Mouse (Mus musculus) heart, adult 11 months (tissue): Measurements from ENCODE around the gene Gm49368.

ENCODE experiments used
- DNase-seq: peaks from one replicate; pipeline ENCODE4 v3.0.0; 2022

The Gm49368 gene

DNA sequence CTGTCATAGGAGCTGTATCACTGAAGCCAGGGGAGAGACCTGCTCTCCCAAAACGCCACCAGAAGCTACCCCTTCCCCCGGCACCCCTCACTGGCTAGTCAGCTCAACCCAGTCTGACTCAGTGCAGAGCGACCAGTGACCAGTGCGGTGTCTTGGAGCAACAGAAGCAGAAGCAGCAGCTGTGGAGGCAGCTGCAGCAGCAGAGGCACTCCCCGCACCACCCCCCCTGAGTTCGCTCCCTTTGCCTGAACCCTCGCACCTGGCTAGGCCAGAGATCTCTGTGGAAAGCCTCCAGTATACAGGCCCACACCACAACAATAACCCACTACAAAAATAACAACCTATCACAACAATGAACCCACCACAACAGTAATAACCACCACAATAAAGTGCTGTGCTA, 3.9 kb upstream of the Gm49368 start:
- peak; percentile 96 for DNase-seq

DNA sequence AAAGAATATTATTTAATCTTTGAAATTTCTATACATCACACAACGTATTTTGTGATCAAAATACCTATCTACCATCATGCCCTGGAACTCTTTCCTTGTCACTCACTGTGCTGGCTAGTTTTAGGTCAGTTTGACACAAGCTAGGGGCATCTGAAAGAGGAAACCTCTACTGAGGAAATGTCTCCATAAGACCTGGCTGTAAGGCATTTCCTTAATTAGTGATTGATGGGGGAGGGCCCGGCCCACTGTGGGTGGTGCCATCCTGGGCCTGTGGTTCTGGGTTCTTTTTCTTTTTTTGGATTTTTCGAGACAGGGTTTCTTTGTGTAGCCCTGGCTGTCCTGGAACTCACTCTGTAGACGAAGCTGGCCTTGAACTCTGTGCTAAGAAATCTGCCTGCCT, 3.4 kb upstream of the Gm49368 start:
- peak; percentile 80 for DNase-seq

DNA sequence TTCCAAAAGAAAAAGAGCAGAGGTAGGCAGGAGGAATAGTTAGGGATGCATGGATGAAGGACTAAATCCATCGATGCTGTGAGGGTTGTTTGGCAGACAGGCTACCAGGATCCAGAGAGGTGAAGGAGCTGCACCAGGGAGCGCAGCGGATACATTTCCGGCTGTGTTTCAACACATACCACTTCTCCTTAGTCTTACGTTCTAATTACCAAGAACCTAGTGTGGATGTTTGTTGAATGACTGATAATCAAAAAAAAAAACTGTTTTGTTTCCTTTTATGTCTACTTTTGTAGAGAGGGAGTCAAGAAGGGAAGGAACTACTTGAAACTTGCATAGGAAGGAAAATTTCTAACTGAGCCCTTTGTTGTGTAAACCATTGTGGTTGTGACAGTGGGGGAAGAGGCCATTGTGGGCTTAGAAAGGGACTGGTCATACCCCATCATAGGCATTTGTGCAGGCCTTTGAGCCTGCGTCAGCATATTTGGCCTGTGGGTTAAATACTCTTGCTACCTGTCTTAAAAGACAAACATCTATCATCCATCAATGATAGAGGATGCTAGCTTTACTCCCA, 813 bp downstream of the Gm49368 start:
- peak; percentile 58 for DNase-seq

DNA sequence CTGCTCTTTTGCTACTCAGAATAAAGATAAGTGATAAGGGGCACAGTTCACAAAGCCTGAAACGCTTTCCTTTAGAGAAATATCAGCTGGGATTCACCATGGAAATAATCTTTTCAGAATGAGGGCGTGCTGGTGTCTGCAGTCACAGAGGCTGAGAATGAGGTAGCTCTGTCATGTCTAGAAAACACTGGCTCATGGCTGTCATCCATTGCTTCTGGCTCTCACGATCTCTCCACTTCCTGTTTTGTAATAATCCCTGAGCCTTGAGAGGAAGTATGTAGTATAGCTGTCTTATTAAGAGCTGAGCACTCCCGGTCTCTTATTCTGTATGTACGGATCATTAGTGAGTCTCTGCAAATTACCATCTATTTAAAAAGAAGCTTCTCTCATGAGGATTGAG, 3.1 kb downstream of the Gm49368 start:
- DNase-seq: peak; percentile 89

DNA sequence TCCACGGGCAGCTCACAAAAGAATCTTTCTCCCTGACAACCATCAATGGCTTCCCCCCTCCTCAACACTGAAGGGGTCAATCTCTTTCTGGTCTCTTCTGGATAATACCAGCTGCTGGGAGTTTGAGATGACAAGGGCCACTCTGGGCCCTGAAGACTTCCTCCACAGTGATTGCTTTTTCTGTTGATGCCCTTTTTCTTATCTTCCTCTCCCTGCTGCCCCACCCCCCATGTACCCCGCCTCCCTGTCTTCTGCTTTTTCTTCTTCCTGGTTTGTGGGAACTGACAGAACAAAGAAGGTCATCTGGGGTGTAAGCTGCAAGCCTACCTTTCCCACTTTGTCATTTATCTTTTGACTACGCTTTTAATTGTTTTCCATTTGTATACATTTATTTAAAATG, 5.4 kb downstream of the Gm49368 start:
- DNase-seq: peak; percentile 92

DNA sequence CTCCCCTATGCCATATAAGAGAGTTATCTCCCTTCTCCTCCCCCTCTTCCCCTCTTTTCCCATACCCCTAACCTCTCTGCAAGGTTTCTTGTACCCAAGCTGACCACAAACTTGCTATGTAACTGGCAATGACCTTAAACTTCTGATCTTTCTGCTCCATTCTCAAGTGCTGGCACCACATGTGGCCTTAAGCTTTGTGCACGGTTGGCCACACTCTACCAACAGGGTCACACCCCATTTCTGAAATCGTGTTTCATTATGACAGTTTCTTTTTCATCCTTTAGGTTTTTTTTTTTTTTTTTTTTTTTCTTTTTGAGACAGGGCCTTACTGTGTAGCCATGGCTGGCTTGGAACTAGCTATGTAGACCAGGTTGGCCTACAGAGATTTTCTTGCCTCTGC, 7.4 kb downstream of the Gm49368 start:
- DNase-seq: no peak

DNA sequence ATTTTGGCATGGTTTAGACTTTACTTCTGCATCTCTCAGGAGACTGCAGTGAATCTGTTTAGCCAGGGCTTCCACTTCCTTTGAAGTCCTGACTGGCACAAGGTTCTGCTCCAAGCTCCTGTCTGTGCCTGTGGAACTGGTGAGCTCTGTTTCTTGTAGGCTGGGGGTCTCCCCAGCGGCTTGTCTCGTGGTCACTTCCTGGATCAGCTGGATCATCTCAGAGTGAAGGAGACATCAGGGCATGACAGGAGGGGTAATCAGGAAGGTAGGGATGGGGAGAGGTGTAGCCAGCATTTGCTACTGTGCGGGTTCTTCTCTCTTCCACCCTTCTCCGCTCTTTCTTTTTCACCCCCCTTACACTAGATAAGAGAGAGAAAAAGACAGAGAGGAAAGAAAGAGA, 9.3 kb downstream of the Gm49368 start:
- DNase-seq: peak; percentile 74

DNA sequence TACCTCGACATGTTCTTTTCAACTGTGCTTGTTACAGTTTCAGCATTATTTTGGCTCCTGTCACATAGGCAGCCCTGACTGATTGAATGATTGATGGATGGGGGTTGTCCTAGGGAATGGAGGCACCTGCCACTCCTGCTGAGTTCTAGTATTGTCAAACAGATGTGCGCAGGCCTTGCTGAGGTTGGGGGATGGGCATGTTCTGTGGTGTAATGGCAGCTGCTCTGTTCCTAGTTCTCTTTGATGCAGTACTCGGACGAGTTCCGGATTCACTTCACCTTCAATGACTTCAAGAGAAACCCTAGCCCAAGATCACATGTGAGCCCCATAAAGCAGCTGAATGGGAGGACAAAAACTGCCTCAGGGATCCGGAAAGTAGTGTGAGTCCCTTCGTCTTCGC, 17.5 kb downstream of the Gm49368 start:
- peak; percentile 49 for DNase-seq

DNA sequence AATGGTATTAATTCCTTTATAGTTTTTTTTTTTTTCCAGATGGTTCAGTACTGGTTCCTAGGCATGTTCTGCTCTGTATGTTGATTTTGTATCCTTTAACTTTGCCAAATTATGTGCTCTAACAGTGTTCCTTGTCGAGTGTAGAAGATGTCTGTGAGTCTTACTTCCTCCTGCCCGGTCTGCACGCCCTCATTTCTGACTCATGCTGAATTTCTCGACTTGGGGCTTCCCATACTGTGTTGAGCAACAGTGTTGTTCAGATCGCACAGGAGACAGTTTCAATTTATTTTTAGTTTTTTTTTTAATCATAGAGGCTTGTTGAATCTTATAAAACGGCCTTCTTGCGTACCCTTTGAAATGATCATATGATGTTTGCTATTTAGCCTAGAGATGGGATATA, 26.7 kb downstream of the Gm49368 start:
- peak; percentile 76 for DNase-seq

DNA sequence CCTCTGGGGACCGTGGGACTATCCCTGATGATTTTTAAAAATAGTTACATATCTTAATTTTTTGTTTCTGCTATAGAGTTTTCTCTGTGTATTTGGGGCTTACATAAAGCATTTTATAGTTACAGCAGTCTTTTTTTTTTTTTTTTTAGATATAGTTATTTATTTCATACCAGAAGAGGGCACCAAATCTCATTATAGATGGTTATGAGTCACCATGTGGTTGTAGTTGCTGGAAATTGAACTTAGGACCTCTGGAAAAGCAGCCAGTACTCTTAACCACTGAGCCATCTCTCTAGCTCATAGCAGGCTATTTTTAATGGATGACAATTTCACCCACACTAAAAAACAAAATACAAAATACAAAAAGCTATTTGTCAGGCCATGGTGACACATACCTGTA, 35.7 kb downstream of the Gm49368 start:
- no peak for DNase-seq

DNA sequence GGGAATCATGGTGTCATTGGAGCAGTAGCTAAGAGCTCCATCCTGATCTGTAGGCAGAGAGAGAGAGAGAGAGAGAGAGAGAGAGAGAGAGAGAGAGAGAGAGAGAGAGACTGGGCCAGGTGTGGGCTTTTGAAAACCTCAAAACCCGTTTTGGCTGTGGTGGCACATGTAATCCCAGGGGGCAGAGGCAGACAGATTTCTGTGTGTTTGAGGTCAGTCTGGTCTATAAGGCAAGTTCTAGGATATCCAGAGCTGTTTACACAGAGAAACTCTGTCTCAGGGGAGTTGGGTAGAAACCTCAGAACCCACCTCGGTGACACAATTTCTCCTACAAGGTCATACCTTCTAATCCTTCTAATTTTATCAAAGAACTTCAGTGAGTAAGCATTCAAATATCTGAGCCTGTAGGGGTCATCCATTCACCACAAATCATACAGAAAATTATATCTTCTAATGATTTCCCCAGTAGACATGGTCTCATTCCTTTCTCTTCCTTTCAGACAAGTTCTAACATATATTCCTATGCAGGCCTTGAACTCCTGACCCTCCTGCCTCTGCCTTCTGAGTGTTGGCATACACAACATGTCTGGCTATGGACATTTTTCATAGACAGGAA, 38.4 kb downstream of the Gm49368 start:
- DNase-seq: peak; percentile 23

DNA sequence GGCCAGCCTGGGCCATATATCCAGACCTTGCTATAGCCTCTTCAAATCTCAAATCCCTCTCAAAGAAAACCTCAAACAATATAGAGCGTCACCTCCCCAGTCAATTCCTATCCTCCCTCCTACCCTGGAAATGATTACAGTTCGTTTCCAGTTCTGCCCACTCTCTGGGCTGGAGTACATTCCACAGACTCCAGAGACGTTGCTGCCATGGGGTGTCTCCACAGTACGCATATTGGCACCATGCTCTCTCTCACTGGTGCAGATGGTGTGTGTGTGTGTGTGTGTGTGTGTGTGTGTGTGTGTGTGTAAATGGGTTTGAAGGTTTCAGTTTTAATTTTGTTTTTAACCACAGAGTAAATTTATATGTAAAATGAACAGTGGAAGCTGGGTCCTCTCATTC, 42.8 kb downstream of the Gm49368 start:
- peak; percentile 54 for DNase-seq

DNA sequence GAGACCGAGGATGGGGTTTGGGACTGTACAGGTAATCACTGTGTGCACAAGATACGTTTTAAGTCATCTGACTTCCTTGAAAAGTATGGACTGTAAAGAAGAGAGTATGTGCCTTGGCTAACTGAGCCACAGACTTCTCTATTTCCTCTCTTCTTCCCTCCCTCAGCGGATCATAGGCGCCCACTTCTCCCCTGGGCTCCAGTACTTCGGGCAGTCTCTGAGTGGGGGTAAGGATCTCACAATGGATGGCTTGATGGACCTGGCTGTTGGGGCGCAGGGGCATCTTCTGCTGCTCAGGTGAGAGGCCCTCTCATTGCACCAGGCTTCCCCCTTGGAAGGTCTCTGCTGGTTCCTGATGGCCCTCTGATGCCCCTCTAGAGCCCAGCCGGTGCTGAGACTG, 45.0 kb downstream of the Gm49368 start:
- DNase-seq: peak; percentile 63

DNA sequence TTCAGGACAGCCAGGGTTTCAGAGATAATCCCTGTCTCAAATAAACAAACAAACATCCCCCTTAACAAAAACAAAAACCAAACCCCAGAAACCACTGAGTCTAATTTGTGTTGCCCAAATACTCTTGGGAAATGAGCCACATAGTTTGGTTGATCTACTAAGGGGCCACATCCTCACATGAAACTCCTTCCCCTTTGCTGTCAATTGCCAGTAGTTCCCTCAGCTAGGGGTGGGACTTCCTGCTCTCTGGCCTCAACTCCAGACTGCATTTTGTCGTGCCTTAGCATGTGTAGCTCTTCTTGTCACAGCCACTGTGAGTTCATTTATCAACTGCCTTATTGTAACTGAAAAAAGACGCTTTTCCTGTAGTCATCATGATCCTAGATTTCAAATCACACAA, 47.8 kb downstream of the Gm49368 start:
- peak; percentile 54 for DNase-seq

DNA sequence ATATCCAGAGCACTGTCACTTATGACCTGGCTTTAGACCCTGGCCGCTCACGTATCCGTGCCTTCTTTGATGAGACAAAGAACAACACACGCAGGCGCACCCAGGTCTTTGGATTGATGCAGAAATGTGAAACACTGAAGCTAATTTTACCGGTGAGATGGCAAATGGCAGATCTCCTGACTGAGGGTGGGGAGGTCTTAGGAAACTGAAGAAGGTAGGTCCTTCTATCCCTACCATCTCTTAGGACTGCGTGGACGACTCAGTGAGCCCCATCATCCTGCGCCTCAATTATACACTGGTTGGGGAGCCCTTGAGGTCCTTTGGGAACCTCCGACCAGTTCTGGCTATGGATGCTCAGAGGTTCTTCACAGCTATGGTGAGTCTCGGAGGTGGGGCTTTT, 49.6 kb downstream of the Gm49368 start:
- peak; percentile 72 for DNase-seq

DNA sequence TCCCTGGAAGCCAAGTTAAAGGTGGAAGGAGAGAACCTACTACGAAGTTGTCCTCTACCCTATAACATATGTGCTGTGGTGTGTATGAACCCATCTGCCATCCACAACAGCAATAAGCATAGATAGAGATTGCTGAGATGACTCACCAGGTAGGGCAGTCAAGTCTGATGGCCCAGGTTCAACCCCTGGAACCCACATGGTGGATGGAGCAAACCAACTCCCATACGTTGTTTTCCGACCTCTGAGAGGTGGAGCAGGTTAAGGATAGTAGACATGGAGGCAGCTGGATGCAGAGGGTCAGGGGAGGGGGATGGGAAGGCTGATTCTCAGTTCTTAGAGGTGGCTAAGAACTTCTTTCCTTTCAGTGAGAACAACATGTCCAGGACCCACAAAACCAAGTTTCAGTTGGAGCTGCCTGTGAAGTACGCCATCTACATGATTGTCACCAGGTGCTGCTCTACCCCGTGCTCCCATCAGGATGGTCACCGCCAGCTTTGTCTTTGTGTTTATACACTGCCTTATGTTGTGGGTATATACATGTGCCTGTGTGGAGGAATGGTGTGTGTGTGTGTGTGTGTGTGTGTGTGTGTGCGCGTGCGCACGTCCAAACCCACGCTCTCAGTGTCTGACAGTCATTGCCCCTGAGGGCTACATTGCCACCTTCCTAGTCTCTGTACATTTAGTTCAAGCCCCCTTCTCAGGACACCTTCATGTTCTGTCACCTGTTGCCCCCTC, 52.1 kb downstream of the Gm49368 start:
- peak; percentile 70 for DNase-seq

DNA sequence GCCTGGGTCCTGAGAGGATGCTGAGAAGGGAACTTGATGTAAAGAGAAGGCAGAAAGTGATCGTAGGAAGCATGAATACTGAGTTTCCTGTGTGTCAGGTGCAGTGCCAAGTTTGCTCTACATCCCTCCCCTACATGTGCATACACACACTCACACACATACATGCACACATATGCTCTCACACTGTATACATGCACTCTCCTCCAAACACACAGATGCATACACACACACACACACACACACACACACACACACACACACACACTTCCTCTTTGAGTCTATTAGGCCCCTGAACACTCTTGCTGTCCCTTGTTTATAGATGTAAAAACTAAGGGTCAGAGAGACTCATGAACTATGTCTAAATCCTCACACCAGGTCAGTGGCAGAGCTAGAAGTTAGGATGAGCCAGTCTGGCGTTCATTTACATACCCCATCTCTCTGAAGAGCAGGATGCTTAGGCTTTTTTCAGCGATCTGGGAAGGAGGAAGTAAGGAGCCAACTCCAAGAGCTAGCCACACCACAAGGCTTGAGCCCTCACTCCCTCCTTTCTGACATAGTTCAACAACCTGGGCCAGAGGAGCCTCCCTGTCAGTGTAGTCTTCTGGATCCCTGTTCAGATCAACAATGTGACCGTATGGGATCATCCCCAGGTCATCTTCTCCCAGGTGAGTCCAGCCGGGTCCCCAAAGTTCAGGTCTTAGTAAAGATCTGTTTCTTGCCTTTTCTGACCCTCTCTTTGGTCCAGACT, 52.9 kb downstream of the Gm49368 start:
- peak; percentile 52 for DNase-seq

DNA sequence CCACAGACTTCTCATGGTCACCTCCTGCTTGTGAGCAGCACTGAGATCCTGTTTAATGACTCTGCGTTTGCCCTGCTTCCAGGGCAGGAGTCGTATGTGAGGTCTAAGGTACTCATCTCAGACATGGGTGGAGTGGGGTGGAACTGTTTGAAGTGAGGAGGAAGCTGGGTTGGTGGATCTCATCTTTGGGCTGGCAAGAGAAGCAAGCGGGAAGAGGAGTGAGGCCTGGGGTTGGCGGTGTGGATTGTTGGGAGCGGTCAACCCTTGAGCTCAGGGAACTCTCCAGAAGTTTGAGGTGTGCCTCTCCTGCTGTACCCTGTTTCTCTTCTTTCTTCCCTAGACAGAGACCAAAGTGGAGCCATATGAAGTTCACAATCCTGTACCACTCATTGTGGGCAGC, 53.9 kb downstream of the Gm49368 start:
- peak; percentile 80 for DNase-seq

DNA sequence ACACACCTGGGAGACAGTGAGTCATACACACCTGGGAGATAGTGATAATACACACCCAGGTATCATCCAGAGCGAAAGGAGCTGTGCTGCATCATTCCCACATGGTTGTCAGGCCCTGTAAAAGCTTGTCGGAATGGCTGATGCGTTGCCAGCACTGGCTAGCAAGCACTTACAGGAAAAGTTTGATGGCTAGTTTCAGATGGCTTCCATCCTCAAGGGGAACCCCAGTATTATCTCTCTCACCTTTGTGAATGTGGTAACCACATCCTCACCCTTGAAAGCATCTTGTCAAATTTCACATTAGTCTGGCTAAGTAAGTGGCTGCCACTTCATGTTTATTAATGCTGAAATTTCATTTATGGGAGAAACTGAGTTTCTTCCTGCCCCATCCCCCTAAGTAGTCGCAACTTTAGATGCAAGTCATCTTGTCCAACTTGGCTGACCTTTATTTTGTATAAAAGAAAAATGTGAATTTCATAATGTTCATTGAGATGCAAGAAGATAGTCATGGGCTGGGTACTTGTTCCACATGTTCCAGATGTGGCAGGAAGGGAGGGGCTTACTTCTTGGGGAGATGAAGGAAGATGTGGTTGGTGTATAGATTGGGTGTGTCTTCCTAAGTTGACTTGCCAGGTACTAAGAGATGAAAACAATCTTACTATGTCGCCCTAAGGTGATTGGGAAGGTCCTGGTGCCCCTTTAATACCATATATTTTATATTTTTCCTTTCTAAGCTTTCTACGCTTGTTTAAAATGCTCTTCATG, 57.4 kb downstream of the Gm49368 start:
- DNase-seq: peak; percentile 9

DNA sequence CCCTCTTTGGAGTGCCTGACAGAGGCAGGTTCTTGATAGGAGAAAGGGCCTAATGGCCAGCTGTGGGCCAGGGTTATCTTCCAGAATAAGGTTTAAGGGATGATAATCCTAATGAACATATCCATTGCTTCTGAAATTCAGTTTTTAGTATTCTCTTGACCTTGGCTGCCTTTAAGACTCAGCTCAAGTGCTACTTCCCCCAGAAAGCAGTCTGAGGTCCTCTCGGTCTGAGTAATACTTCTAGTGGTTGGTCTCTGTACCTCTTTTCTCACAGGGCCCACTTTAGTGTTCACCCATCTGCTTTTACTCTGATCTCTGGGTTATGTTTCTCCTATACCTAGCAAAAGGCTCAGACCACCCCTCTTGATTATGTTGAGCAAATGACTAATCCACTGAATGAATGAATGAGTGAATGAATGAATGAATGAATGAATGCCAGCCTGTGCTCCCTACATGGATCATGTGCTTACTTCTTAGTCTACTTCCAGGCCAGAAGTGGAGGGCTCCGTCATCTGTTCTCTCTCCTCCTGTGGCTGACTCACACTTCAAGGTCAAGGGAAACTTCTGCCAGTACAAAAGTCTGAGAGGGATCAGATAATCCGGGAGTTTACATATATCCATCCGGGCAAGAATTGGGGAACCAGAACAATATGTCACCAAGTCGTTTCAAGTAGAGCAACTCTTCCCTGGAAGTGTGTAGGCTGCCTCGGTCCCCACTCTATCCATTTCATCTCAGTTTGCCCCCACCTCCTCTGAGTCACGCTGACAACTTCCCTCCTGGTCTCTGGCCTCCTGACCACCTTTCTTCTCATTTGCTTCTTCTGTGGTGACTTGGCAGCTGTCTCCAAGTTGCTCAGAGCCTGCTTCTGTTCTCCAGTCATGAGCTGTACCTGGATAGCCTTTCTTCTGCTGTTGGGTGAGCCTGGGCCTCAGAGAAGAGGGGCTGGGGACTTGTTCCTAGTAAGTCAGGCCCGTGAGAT, 66.5 kb downstream of the Gm49368 start, which contains the start of gene Itgax:
Itgax (plus strand) TSS at position 807 of the 980 bp plus-strand sequence.
- no peak for DNase-seq

DNA sequence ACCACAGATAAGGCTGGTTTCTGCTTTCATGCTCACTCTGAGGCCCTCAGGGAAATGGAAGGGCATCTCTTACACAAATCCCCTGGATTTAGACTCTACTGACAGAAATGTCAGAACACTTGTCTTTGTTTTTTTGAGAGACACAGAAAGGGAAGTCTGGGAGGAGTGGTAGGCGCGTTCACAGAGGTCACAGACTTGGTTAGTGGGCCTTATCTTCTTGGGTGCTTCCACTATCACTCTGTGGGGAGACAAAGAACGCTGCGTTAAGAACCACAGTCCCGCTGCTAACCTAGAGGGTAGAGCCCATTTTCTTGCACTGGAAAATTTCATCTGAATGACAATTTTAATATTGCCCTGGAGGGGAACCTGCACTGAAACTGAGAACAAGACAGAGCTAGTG, 69.7 kb downstream of the Gm49368 start:
- DNase-seq: no peak

DNA sequence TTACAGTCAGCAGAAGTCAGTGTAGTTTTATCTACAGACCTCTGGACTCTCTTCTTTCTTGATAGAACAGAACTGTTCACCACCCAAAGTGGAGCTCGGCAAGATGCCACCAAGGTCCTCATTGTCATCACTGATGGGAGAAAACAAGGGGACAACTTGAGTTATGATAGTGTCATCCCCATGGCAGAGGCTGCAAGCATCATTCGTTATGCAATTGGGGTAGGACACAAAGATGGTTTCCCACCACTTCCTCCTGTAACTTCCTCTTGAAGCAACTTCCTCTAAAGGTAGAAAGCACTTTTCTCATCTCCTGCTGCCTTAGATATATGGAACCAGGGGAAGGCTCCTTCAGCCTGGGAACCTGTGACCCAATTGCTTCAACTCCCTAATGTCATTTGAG, 71.1 kb downstream of the Gm49368 start:
- DNase-seq: peak; percentile 84
